Mouse (Mus musculus) CH12.LX (cell line): ENCODE data around the gene Fam19a1. TPM values are rescaled to one million over a fixed set of nuclear protein-coding genes. Genes with fewer than 3 reads are reported as not detected.

ENCODE experiments used
- DNase-seq: peaks from one replicate; pipeline ENCODE4 v3.0.0-alpha.2; 2013; ENCODE audit errors: extremely low read depth
- H3K27ac ChIP-seq: 2 replicates; pipeline ENCODE4 v1.5.1; 2012; ENCODE audit warnings: low read depth, mild to moderate bottlenecking, control low read depth, moderate library complexity; ENCODE audit not compliant: insufficient read depth
- H3K27me3 ChIP-seq: replicated peaks from 2 replicates; pipeline ENCODE3; 2012; ENCODE audit warnings: inconsistent platforms
- H3K36me3 ChIP-seq, 2 experiments: replicated peaks in 1 of 2; 2 replicates each; pipeline versions ENCODE3 to v1.6.1; 2012; ENCODE audit warnings: inconsistent platforms in 1 of 2, low read length in 1 of 2, mild to moderate bottlenecking in 1 of 2, mixed read lengths in 1 of 2, moderate library complexity in 1 of 2; ENCODE audit not compliant: control insufficient read depth in 1 of 2, insufficient read depth in 1 of 2
- H3K4me1 ChIP-seq, 2 experiments: 2 replicates each; pipeline ENCODE4 v1.6.1; 2012; ENCODE audit warnings: inconsistent platforms in 1 of 2, moderate library complexity in 1 of 2; ENCODE audit not compliant: insufficient read depth in 2 of 2, control insufficient read depth in 1 of 2
- H3K4me2 ChIP-seq: 2 replicates; pipeline ENCODE4 v1.6.1; 2012; ENCODE audit warnings: low read depth, mild to moderate bottlenecking, control low read depth; ENCODE audit not compliant: poor library complexity, insufficient read depth, severe bottlenecking
- H3K4me3 ChIP-seq, 3 experiments: fragments of 150-350 bp in 1 of 3; sonication (generic) in 1 of 3; replicated peaks in 1 of 3; 2 replicates each; pipeline versions ENCODE3 to v1.5.1; 2011 to 2012; ENCODE audit warnings: low read depth in 2 of 3, low read length in 2 of 3, mild to moderate bottlenecking in 2 of 3, moderate library complexity in 2 of 3, control low read depth in 1 of 3, improper control_type of control experiment in 1 of 3, inconsistent platforms in 1 of 3, mixed read lengths in 1 of 3; ENCODE audit not compliant: poor library complexity in 1 of 3
- H3K79me2 ChIP-seq: replicated peaks from 2 replicates; pipeline ENCODE4 v1.6.1; 2012; ENCODE audit warnings: mild to moderate bottlenecking, moderate library complexity; ENCODE audit not compliant: control insufficient read depth, poor library complexity, insufficient read depth, severe bottlenecking; ENCODE audit errors: extremely low read depth
- H3K9ac ChIP-seq: 2 replicates; pipeline ENCODE4 v1.6.1; 2012; ENCODE audit warnings: low read depth, mild to moderate bottlenecking, control low read depth, moderate library complexity; ENCODE audit not compliant: insufficient read depth
- H3K9me3 ChIP-seq: replicated peaks from 2 replicates; pipeline ENCODE3; 2012; ENCODE audit warnings: low read length, inconsistent platforms, mixed read lengths
- BHLHE40 ChIP-seq: IDR thresholded peaks from 2 replicates; pipeline ENCODE4 v1.6.1; 2011; ENCODE audit warnings: mild to moderate bottlenecking, low read depth, low read length, improper control_type of control experiment
- CHD1 ChIP-seq: IDR thresholded peaks from 2 replicates; pipeline ENCODE4 v1.6.1; 2012; ENCODE audit warnings: low read depth, low read length, improper control_type of control experiment, inconsistent platforms
- CHD2 ChIP-seq: IDR thresholded peaks from 2 replicates; pipeline ENCODE4 v1.6.1; 2011; ENCODE audit warnings: low read length, improper control_type of control experiment
- E2F4 ChIP-seq: IDR thresholded peaks from 2 replicates; pipeline ENCODE4 v1.6.1; 2011; ENCODE audit warnings: low read depth, low read length, improper control_type of control experiment; ENCODE audit not compliant: insufficient replicate concordance
- ELF1 ChIP-seq: IDR thresholded peaks from 2 replicates; pipeline ENCODE4 v1.6.1; 2014; ENCODE audit warnings: low read depth, mild to moderate bottlenecking, inconsistent platforms, low read length, improper control_type of control experiment
- EP300 ChIP-seq: IDR thresholded peaks from 2 replicates; pipeline ENCODE4 v1.6.1; 2011; ENCODE audit warnings: low read length, improper control_type of control experiment
- ETS1 ChIP-seq: conservative IDR thresholded peaks from 2 replicates; pipeline ENCODE4 v1.6.1; 2012; ENCODE audit warnings: low read depth, mild to moderate bottlenecking, inconsistent platforms, low read length, improper control_type of control experiment, moderate library complexity
- HCFC1 ChIP-seq: IDR thresholded peaks from 2 replicates; pipeline ENCODE4 v1.6.1; 2012; ENCODE audit warnings: low read depth, mild to moderate bottlenecking, inconsistent platforms, low read length, improper control_type of control experiment
- MAFK ChIP-seq: IDR thresholded peaks from 2 replicates; pipeline ENCODE4 v1.6.1; 2011; ENCODE audit warnings: low read length, improper control_type of control experiment; ENCODE audit not compliant: insufficient replicate concordance
- MAZ ChIP-seq: IDR thresholded peaks from 2 replicates; pipeline ENCODE4 v1.6.1; 2012; ENCODE audit warnings: low read depth, mild to moderate bottlenecking, inconsistent platforms, low read length, improper control_type of control experiment, moderate library complexity
- MEF2A ChIP-seq: IDR thresholded peaks from 2 replicates; pipeline ENCODE4 v1.6.1; 2014; ENCODE audit warnings: low read depth, mild to moderate bottlenecking, inconsistent platforms, low read length, improper control_type of control experiment, borderline replicate concordance
- MYC ChIP-seq: IDR thresholded peaks from 2 replicates; pipeline ENCODE4 v1.6.1; 2011; ENCODE audit warnings: low read depth, mild to moderate bottlenecking, improper control_type of control experiment, low read length
- NELFE ChIP-seq: IDR thresholded peaks from 2 replicates; pipeline ENCODE4 v1.6.1; 2011; ENCODE audit warnings: low read depth, low read length, improper control_type of control experiment
- NRF1 ChIP-seq: IDR thresholded peaks from 2 replicates; pipeline ENCODE4 v1.6.1; 2014; ENCODE audit warnings: low read depth, mild to moderate bottlenecking, inconsistent platforms, low read length, improper control_type of control experiment, moderate library complexity
- PAX5 ChIP-seq: IDR thresholded peaks from 2 replicates; pipeline ENCODE4 v1.6.1; 2012; ENCODE audit warnings: low read length, inconsistent platforms, mixed read lengths
- POLR2AphosphoS2 ChIP-seq: IDR thresholded peaks from 2 replicates; pipeline ENCODE4 v1.6.1; 2011; ENCODE audit warnings: low read depth, low read length, improper control_type of control experiment
- SMC3 ChIP-seq: IDR thresholded peaks from 2 replicates; pipeline ENCODE4 v1.6.1; 2011; ENCODE audit warnings: low read depth, low read length, improper control_type of control experiment
- TCF12 ChIP-seq: IDR thresholded peaks from 2 replicates; pipeline ENCODE4 v1.6.1; 2014; ENCODE audit warnings: low read depth, mild to moderate bottlenecking, inconsistent platforms, low read length, improper control_type of control experiment
- UBTF ChIP-seq: IDR thresholded peaks from 2 replicates; pipeline ENCODE4 v1.6.1; 2012; ENCODE audit warnings: low read depth, mild to moderate bottlenecking, inconsistent platforms, low read length, improper control_type of control experiment, moderate library complexity
- USF1 ChIP-seq: IDR thresholded peaks from 2 replicates; pipeline ENCODE4 v1.6.1; 2014; ENCODE audit warnings: low read depth, mild to moderate bottlenecking, inconsistent platforms, low read length, improper control_type of control experiment
- ZKSCAN1 ChIP-seq: IDR thresholded peaks from 2 replicates; pipeline ENCODE4 v1.6.1; 2012; ENCODE audit warnings: low read depth, inconsistent platforms, low read length, improper control_type of control experiment, borderline replicate concordance
- ZNF384 ChIP-seq: IDR thresholded peaks from 2 replicates; pipeline ENCODE4 v1.6.1; 2012; ENCODE audit warnings: low read depth, low read length, improper control_type of control experiment, inconsistent platforms
- dilution Hi-C: fragments of 300-500 bp; cut with MboI; formaldehyde crosslinking; loops from 2 replicates; pipeline ENCODE4 v1.14.3; 2020; ENCODE audit warnings: low sequenced_read_pairs; ENCODE audit not compliant: extremely low pct_unique_long_range_greater_than_20kb, extremely low pct_ligation_motif_present
- in situ Hi-C: fragments of 300-500 bp; cut with MboI; formaldehyde crosslinking; loops from 3 replicates; pipeline ENCODE4 v1.14.3; 2019; ENCODE audit warnings: low sequenced_read_pairs, low pct_ligation_motif_present, low pct_unique_long_range_greater_than_20kb, mixed read lengths
- polyA plus RNA-seq: library from polyadenylated mRNA; unstranded; fragments of >175 nt; gene quantifications from 2 replicates; pipeline ENCODE4 v1.2.1, GENCODE M21; 2012; ENCODE audit warnings: low read depth; ENCODE audit not compliant: insufficient read length
- total RNA-seq, 2 experiments: library from RNA; depleted of rRNA; stranded (reverse); fragments of 300-350 nt in 1 of 2; fragments of >200 nt in 1 of 2; gene quantifications; 2 replicates each; pipeline ENCODE4 v1.2.3; 2012 to 2014

Fam19a1 gene
- total and polyA plus RNA-seq, 3 experiments = 0.08 TPM; not detected in 2

- Histone ChIP-seq H3K27ac (no peak overlapping the region), H3K9ac (no peak overlapping the region), H3K4me2 (no peak overlapping the region), H3K4me3 (no peak overlapping the region), H3K27me3 (no peaks in the 10 kb centered on the region), H3K9me3 (peaks cover 4% of the 10 kb centered on the region), H3K4me1 (no peaks in the 10 kb centered on the region), H3K79me2 (no peaks in the 10 kb centered on the region), H3K36me3 (no peaks in the 10 kb centered on the region)
- dilution Hi-C loops (no loop called here), in situ Hi-C loops (no loop called here)
- DNase-seq = no peak
- no peak for TF ChIP-seq MYC
- TF ChIP-seq ETS1 = no peak
- TF ChIP-seq UBTF = no peak
- no peak for TF ChIP-seq MEF2A
- TF ChIP-seq USF1 = no peak
- TF ChIP-seq BHLHE40 = no peak
Observed at GRCm38 (mm10) chr6:96419704-96420382, 306.9 kb downstream of the Fam19a1 start.

- Histone ChIP-seq H3K4me3 (no peak overlapping the region), H3K36me3 (no peaks in the 10 kb centered on the region), H3K4me1 (no peaks in the 10 kb centered on the region), H3K9me3 (peaks cover 4% of the 10 kb centered on the region), H3K27me3 (no peaks in the 10 kb centered on the region), H3K9ac (no peak overlapping the region), H3K79me2 (no peaks in the 10 kb centered on the region), H3K4me2 (no peak overlapping the region), H3K27ac (no peak overlapping the region)
- in situ Hi-C loops = no loop called here
- dilution Hi-C loops = no loop called here
- DNase-seq = no peak
- TF ChIP-seq SMC3 (no peak), CHD1 (no peak), ELF1 (no peak), ZKSCAN1 (no peak), NELFE (no peak)
Observed at GRCm38 (mm10) chr6:96420515-96420914, 307.6 kb downstream of the Fam19a1 start.

- TF ChIP-seq TCF12 = no peak
- no peak for TF ChIP-seq MAZ
- TF ChIP-seq POLR2AphosphoS2 = no peak
- no peak for TF ChIP-seq ETS1
- no peak for TF ChIP-seq EP300
- TF ChIP-seq E2F4 = no peak
- no peak for TF ChIP-seq HCFC1
- no peak for TF ChIP-seq CHD2
- TF ChIP-seq NRF1 = no peak
- TF ChIP-seq MAFK = no peak
- no peak for TF ChIP-seq ZNF384
- TF ChIP-seq NELFE = no peak
- no peak for TF ChIP-seq ELF1
- no peak for TF ChIP-seq PAX5
- no peak for DNase-seq
- Histone ChIP-seq H3K36me3 (no peaks in the 10 kb centered on the region), H3K4me3 (no peak overlapping the region), H3K27ac (no peak overlapping the region), H3K27me3 (no peaks in the 10 kb centered on the region), H3K4me2 (no peak overlapping the region), H3K9me3 (peaks cover 13% of the 10 kb centered on the region), H3K4me1 (no peaks in the 10 kb centered on the region), H3K79me2 (no peaks in the 10 kb centered on the region), H3K9ac (no peak overlapping the region)
- dilution Hi-C loops = no loop called here
- in situ Hi-C loops = no loop called here
Observed at GRCm38 (mm10) chr6:96429390-96429789, 316.4 kb downstream of the Fam19a1 start.
